Mouse (Mus musculus): ENCODE measurements at regions not wholly inside any gene's neighbourhood (a gene's known extent, or its start where the extent isn't known, plus 50 kb on each side); places are given as distances from the start of the nearest gene placed in this dataset.

GRCm38 (mm10) chr13:53776421-53776820 is 279.1 kb downstream of the Drd1 start:
- 84% methylated on average over 11 of the region's 11 CpGs for WGBS
- ATAC-seq (ENCODE audit: low FRiP score): no peak
- Histone ChIP-seq H3K27me3 (no peaks in the 10 kb centered on the region; the same call in 1 of the 2 replicates), H3K9me3 (replicated peaks) (no peaks in the 10 kb centered on the region), H3K27ac (no peak overlapping the region), H3K9ac (no peak overlapping the region), H3K4me2 (replicated peaks) (no peak overlapping the region), H3K4me3 (no peak overlapping the region), H3K4me1 (no peaks in the 10 kb centered on the region), H3K36me3 (no peaks in the 10 kb centered on the region)

- no peak overlapping the region for H3K27ac ChIP-seq
- 42% methylated on average over 5 of the region's 5 CpGs for WGBS
Observed at GRCm38 (mm10) chr13:53775687-53776086, 279.8 kb downstream of the Drd1 start.

GRCm38 (mm10) chr13:53764613-53765243 is 290.8 kb downstream of the Drd1 start:
- ATAC-seq (ENCODE audit: low FRiP score): 0 out of 2 replicates have a peak, but pooled peaks have one; percentile 40
- peaks cover 5% of the 10 kb centered on the region for H3K27me3 ChIP-seq
- no peak overlapping the region for H3K4me2 ChIP-seq (replicated peaks)
- no peak overlapping the region for H3K9ac ChIP-seq
- no peak overlapping the region for H3K27ac ChIP-seq
- H3K9me3 ChIP-seq (replicated peaks): no peaks in the 10 kb centered on the region
- H3K4me3 ChIP-seq: no peak overlapping the region
- 27% methylated on average over 13 of the region's 13 CpGs for WGBS
- no peaks in the 10 kb centered on the region for H3K36me3 ChIP-seq
- no peaks in the 10 kb centered on the region for H3K4me1 ChIP-seq

More at GRCm38 (mm10) chr13:53775687-53776086, 279.8 kb downstream of the Drd1 start:
- H3K4me2 ChIP-seq (replicated peaks): no peak overlapping the region
- H3K4me3 ChIP-seq: no peak overlapping the region
- H3K36me3 ChIP-seq: no peaks in the 10 kb centered on the region
- H3K9ac ChIP-seq: no peak overlapping the region
- no peak for ATAC-seq (ENCODE audit: low FRiP score)
- H3K27me3 ChIP-seq: no peaks in the 10 kb centered on the region; the same call in 1 of the 2 replicates
- no peaks in the 10 kb centered on the region for H3K4me1 ChIP-seq
- no peaks in the 10 kb centered on the region for H3K9me3 ChIP-seq (replicated peaks)

- Histone ChIP-seq H3K4me1 (peaks cover 8% of the 10 kb centered on the region; the same call in 1 of the 2 replicates), H3K9me3 (replicated peaks) (no peaks in the 10 kb centered on the region), H3K4me2 (replicated peaks) (no peak overlapping the region), H3K9ac (no peak overlapping the region), H3K27ac (no peak overlapping the region), H3K27me3 (no peaks in the 10 kb centered on the region), H3K36me3 (no peaks in the 10 kb centered on the region), H3K4me3 (no peak overlapping the region)
- 64% methylated on average over 13 of the region's 13 CpGs for WGBS
- ATAC-seq (ENCODE audit: low FRiP score): no peak
Observed at GRCm38 (mm10) chr13:53757576-53758237, 284.8 kb upstream of the Msx2 start.

GRCm38 (mm10) chr13:53756970-53757530 is 284.2 kb upstream of the Msx2 start:
- H3K27me3 ChIP-seq: no peaks in the 10 kb centered on the region
- no peaks in the 10 kb centered on the region for H3K9me3 ChIP-seq (replicated peaks)
- no peak overlapping the region for H3K27ac ChIP-seq
- no peaks in the 10 kb centered on the region for H3K36me3 ChIP-seq
- no peak overlapping the region for H3K9ac ChIP-seq
- no peak for ATAC-seq (ENCODE audit: low FRiP score)
- H3K4me2 ChIP-seq (replicated peaks): no peak overlapping the region
- no peak overlapping the region for H3K4me3 ChIP-seq
- 36% methylated on average over 13 of the region's 13 CpGs for WGBS
- peaks cover 8% of the 10 kb centered on the region; the same call in 1 of the 2 replicates for H3K4me1 ChIP-seq

- no peaks in the 10 kb centered on the region for H3K36me3 ChIP-seq
- peaks cover 8% of the 10 kb centered on the region; the same call in 1 of the 2 replicates for H3K4me1 ChIP-seq
- no peaks in the 10 kb centered on the region for H3K27me3 ChIP-seq
- no peak overlapping the region for H3K4me2 ChIP-seq (replicated peaks)
- no peak overlapping the region for H3K9ac ChIP-seq
- no peak overlapping the region for H3K4me3 ChIP-seq
- H3K9me3 ChIP-seq (replicated peaks): no peaks in the 10 kb centered on the region
- H3K27ac ChIP-seq: no peak overlapping the region
- no peak for ATAC-seq (ENCODE audit: low FRiP score)
- WGBS: 57% methylated on average over 11 of the region's 11 CpGs
Observed at GRCm38 (mm10) chr13:53755046-53755615, 282.3 kb upstream of the Msx2 start.

- no peaks in the 10 kb centered on the region for H3K9me3 ChIP-seq (replicated peaks)
- H3K36me3 ChIP-seq: no peaks in the 10 kb centered on the region
- peaks cover 8% of the 10 kb centered on the region; the same call in 1 of the 2 replicates for H3K4me1 ChIP-seq
- H3K27ac ChIP-seq: no peak overlapping the region
- no peak overlapping the region for H3K4me2 ChIP-seq (replicated peaks)
- no peaks in the 10 kb centered on the region for H3K27me3 ChIP-seq
- H3K4me3 ChIP-seq: no peak overlapping the region
- 64% methylated on average over 6 of the region's 6 CpGs for WGBS
- no peak overlapping the region for H3K9ac ChIP-seq
- ATAC-seq (ENCODE audit: low FRiP score): no peak
Observed at GRCm38 (mm10) chr13:53753049-53753448, 280.2 kb upstream of the Msx2 start.

- H3K9me3 ChIP-seq (replicated peaks): no peaks in the 10 kb centered on the region
- no peaks in the 10 kb centered on the region for H3K36me3 ChIP-seq
- no peaks in the 10 kb centered on the region for H3K4me1 ChIP-seq
- no peaks in the 10 kb centered on the region for H3K27me3 ChIP-seq
- no peak overlapping the region for H3K27ac ChIP-seq
- WGBS: 90% methylated on average over 6 of the region's 6 CpGs
- H3K4me2 ChIP-seq (replicated peaks): no peak overlapping the region
- H3K9ac ChIP-seq: no peak overlapping the region
- H3K4me3 ChIP-seq: no peak overlapping the region
- no peak for ATAC-seq (ENCODE audit: low FRiP score)
Observed at GRCm38 (mm10) chr13:53740981-53741380, 268.1 kb upstream of the Msx2 start.

GRCm38 (mm10) chr13:53739127-53739526 is 266.3 kb upstream of the Msx2 start:
- no peaks in the 10 kb centered on the region for H3K36me3 ChIP-seq
- no peaks in the 10 kb centered on the region for H3K4me1 ChIP-seq
- H3K27ac ChIP-seq: no peak overlapping the region
- H3K4me3 ChIP-seq: no peak overlapping the region
- H3K9me3 ChIP-seq (replicated peaks): no peaks in the 10 kb centered on the region
- WGBS: 75% methylated on average over 3 of the region's 3 CpGs
- no peak for ATAC-seq (ENCODE audit: low FRiP score)
- no peaks in the 10 kb centered on the region for H3K27me3 ChIP-seq
- no peak overlapping the region for H3K4me2 ChIP-seq (replicated peaks)
- no peak overlapping the region for H3K9ac ChIP-seq

GRCm38 (mm10) chr13:53734944-53735343 is 262.1 kb upstream of the Msx2 start:
- Histone ChIP-seq H3K4me1 (no peaks in the 10 kb centered on the region), H3K4me2 (replicated peaks) (no peak overlapping the region), H3K36me3 (no peaks in the 10 kb centered on the region), H3K27ac (no peak overlapping the region), H3K9ac (no peak overlapping the region), H3K9me3 (replicated peaks) (no peaks in the 10 kb centered on the region), H3K4me3 (no peak overlapping the region), H3K27me3 (no peaks in the 10 kb centered on the region)
- ATAC-seq (ENCODE audit: low FRiP score): no peak
- 81% methylated on average over 4 of the region's 4 CpGs for WGBS

GRCm38 (mm10) chr13:53730259-53730902 is 257.5 kb upstream of the Msx2 start:
- Histone ChIP-seq H3K4me3 (no peak overlapping the region), H3K4me1 (no peaks in the 10 kb centered on the region), H3K27me3 (no peaks in the 10 kb centered on the region), H3K9ac (no peak overlapping the region), H3K27ac (no peak overlapping the region), H3K9me3 (replicated peaks) (no peaks in the 10 kb centered on the region), H3K4me2 (replicated peaks) (no peak overlapping the region), H3K36me3 (no peaks in the 10 kb centered on the region)
- WGBS: 66% methylated on average over 10 of the region's 10 CpGs
- ATAC-seq (ENCODE audit: low FRiP score): no peak

GRCm38 (mm10) chr13:53729848-53730247 is 257.0 kb upstream of the Msx2 start:
- Histone ChIP-seq H3K27me3 (no peaks in the 10 kb centered on the region), H3K4me2 (replicated peaks) (no peak overlapping the region), H3K4me1 (no peaks in the 10 kb centered on the region), H3K4me3 (no peak overlapping the region), H3K9me3 (replicated peaks) (no peaks in the 10 kb centered on the region), H3K9ac (no peak overlapping the region), H3K36me3 (no peaks in the 10 kb centered on the region), H3K27ac (no peak overlapping the region)
- 88% methylated on average over 7 of the region's 7 CpGs for WGBS
- no peak for ATAC-seq (ENCODE audit: low FRiP score)
